ENCODE assay signal across 16 mouse cellular contexts in genomic region chr6:143328202-143328601, GRCm38 (mm10).
DNase-seq lines count a peak whose midpoint lies in the region; ATAC-seq lines count a peak whose summit lies in the region.
"Had no signal": no experiment of that assay in that cellular context is flagged by ENCODE, and none has a peak within 500 bp of the region (broad histone marks: within the 10 kb centered on the region; RNA-seq: fewer than 3 reads in every experiment).

No protein-coding gene starts in this region.

- ATAC-seq in cerebellum, adult (ENCODE audit: insufficient number of reproducible peaks, low FRiP score, low TSS enrichment), result 0 out of 2 replicates have a peak, but pooled peaks have one; percentile 31
- ATAC-seq in heart, embryonic 14.5 days (ENCODE audit: insufficient number of reproducible peaks, insufficient read depth, low FRiP score, low read depth), result no peak
- peak; percentile 8 for ATAC-seq in megakaryocyte, adult 5-6 weeks (ENCODE audit: poor library complexity, severe bottlenecking)
- ATAC-seq: forebrain, postnatal 0 days had no signal

- intact Hi-C loops in heart, postnatal 14 days (cut with DNase I), result no loop called here

- 28% methylated on average over 9 of the region's 9 CpGs for whole genome bisulfite sequencing in heart, embryonic 14.5 days

- H3K9me3 ChIP-seq in heart, embryonic 14.5 days (ENCODE audit: control insufficient read depth, low read length), result no peaks in the 10 kb centered on the region
- H3K9me3 ChIP-seq: midbrain, embryonic 12.5 days had no signal

- H3K4me1 ChIP-seq in heart, embryonic 14.5 days (ENCODE audit: control insufficient read depth in 2 of 2, insufficient read depth in 2 of 2, low read length in 2 of 2), result peaks cover 3 to 6% of the 10 kb centered on the region in 2 experiments; a peak in 1 of 4 replicates

- no peak overlapping the region for H3K9ac ChIP-seq in heart, embryonic 14.5 days (ENCODE audit: low read length)
- H3K9ac ChIP-seq: forebrain, postnatal 0 days; midbrain, embryonic 12.5 days had no signal

- no peak overlapping the region for H3K27ac ChIP-seq in heart, embryonic 14.5 days (replicated peaks in 1 of 2; ENCODE audit: control insufficient read depth in 1 of 2, insufficient read depth in 1 of 2, low read depth in 2 of 2, low read length in 2 of 2)
- H3K27ac ChIP-seq: midbrain, embryonic 12.5 days had no signal

- no peaks in the 10 kb centered on the region for H3K27me3 ChIP-seq in heart, embryonic 14.5 days (ENCODE audit: control insufficient read depth, insufficient read depth, low read length)

- no peak for DNase-seq in cerebellum, adult 9-11 months
- DNase-seq in heart, postnatal 14 days, result no peak
- peak; percentile 50 for DNase-seq in right cerebral cortex, adult 18-20 months
- no peak for DNase-seq in right cerebral cortex, postnatal 10 days (ENCODE audit: low spot score in 2 of 2)
- DNase-seq in adrenal gland, postnatal 4 days (ENCODE audit: low spot score in 2 of 2), result no peak
- DNase-seq: adrenal gland, adult 8-10 months; cerebellum, adult 18-20 months; forebrain, postnatal 0 days; kidney, adult 2 months; kidney, postnatal 25 days; lung, postnatal 14 days; thymus, adult 18-20 months had no signal

- no peaks in the 10 kb centered on the region for H3K36me3 ChIP-seq in heart, embryonic 14.5 days (ENCODE audit: control insufficient read depth, insufficient read depth, low read length)
- H3K36me3 ChIP-seq: midbrain, embryonic 12.5 days had no signal

- H3K4me2 ChIP-seq in heart, embryonic 14.5 days (ENCODE audit: low read length), result peak overlapping the region; percentile 36
- H3K4me2 ChIP-seq: midbrain, embryonic 12.5 days had no signal

- H3K4me3 ChIP-seq in heart, embryonic 14.5 days (ENCODE audit: control insufficient read depth in 1 of 2, insufficient read depth in 1 of 2, low read depth in 1 of 2, low read length in 2 of 2), result no peak overlapping the region
- H3K4me3 ChIP-seq: midbrain, embryonic 12.5 days had no signal
